Mouse (Mus musculus): ENCODE data around the gene Acsm1.

The Acsm1 gene

GRCm38 (mm10) chr7:119670925-119671324 lies 64.1 kb downstream of the Acsm1 start:
- DNase-seq (ENCODE audit: low read depth, low spot score), result no peak

GRCm38 (mm10) chr7:119673465-119673864 lies 66.6 kb downstream of the Acsm1 start:
- peak; percentile 75 for DNase-seq (ENCODE audit: low read depth, low spot score)

- no peak for DNase-seq (ENCODE audit: low read depth, low spot score)
Observed at GRCm38 (mm10) chr7:119680107-119680506, 73.3 kb downstream of the Acsm1 start.

- DNase-seq (ENCODE audit: low read depth, low spot score), result no peak
Observed at GRCm38 (mm10) chr7:119682699-119683098, 75.9 kb downstream of the Acsm1 start.

- no peak for DNase-seq (ENCODE audit: low read depth, low spot score)
Observed at GRCm38 (mm10) chr7:119689726-119690125, 82.9 kb downstream of the Acsm1 start, which contains the start of gene Acsm4. Gene Acsm4, plus strand, starts transcription at chr7:119690026.

- DNase-seq (ENCODE audit: low read depth, low spot score), result no peak
Observed at GRCm38 (mm10) chr7:119692302-119692701, 85.5 kb downstream of the Acsm1 start.

GRCm38 (mm10) chr7:119694926-119695325 lies 88.1 kb downstream of the Acsm1 start:
- DNase-seq (ENCODE audit: low read depth, low spot score), result no peak
